Mouse (Mus musculus): ENCODE measurements around the gene Ggta1. TPM values are rescaled to one million over a fixed set of nuclear protein-coding genes. Genes with fewer than 3 reads are reported as not detected.

Ggta1 gene
- total and polyA plus RNA-seq, 2 experiments from 2014 or later: 16.4 to 37.1 TPM

DNA sequence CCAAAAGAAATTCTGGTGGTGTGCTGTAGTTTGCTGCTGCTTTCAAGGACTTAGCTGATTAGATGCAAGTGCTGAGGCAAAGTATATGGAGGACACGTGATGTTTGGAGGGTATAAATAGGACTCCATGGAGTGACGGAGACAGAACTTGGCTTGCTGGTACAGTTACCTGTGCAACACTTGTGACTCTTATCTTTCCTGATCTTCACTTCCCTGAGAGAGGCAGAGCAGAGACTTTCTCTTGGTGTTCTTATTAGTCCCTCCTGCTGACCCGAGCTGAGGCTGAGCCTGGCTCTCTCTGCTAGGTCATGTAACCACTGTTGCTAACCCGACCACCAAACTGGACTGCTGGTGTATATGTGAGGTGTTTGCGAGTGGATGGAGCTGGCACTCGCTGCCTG lies 53.6 kb downstream of the Ggta1 start:
- H3K27me3 ChIP-seq (ENCODE audit: control insufficient read depth, insufficient read depth, low read length): no peaks in the 10 kb centered on the region
- WGBS: 76% methylated on average over 6 of the region's 6 CpGs
- H3K4me2 ChIP-seq (ENCODE audit: low read depth, low read length): no peak overlapping the region
- ATAC-seq (ENCODE audit: insufficient read depth, low read depth): no peak
- no peak for TF ChIP-seq CTCF (IDR thresholded peaks at IDR 0.05; ENCODE audit: low read depth)
- TF ChIP-seq EP300 (IDR thresholded peaks at IDR 0.05; ENCODE audit: low read depth): no peak
- H3K36me3 ChIP-seq (replicated peaks; ENCODE audit: control insufficient read depth, insufficient read depth, low read length): peaks cover 39% of the 10 kb centered on the region
- DNase-seq (ENCODE audit: low spot score): no peak
- H3K27ac ChIP-seq (ENCODE audit: low read depth): no peak overlapping the region
- H3K9me3 ChIP-seq (replicated peaks; ENCODE audit: control insufficient read depth, low read length): no peaks in the 10 kb centered on the region
- 0 out of 2 replicates have a peak, but pooled peaks cover 4% of the 10 kb centered on the region for H3K4me1 ChIP-seq (ENCODE audit: control insufficient read depth, insufficient read depth)
- H3K4me3 ChIP-seq (ENCODE audit: low read depth, low read length): no peak overlapping the region
- H3K9ac ChIP-seq (replicated peaks; ENCODE audit: low read depth, low read length): no peak overlapping the region

DNA sequence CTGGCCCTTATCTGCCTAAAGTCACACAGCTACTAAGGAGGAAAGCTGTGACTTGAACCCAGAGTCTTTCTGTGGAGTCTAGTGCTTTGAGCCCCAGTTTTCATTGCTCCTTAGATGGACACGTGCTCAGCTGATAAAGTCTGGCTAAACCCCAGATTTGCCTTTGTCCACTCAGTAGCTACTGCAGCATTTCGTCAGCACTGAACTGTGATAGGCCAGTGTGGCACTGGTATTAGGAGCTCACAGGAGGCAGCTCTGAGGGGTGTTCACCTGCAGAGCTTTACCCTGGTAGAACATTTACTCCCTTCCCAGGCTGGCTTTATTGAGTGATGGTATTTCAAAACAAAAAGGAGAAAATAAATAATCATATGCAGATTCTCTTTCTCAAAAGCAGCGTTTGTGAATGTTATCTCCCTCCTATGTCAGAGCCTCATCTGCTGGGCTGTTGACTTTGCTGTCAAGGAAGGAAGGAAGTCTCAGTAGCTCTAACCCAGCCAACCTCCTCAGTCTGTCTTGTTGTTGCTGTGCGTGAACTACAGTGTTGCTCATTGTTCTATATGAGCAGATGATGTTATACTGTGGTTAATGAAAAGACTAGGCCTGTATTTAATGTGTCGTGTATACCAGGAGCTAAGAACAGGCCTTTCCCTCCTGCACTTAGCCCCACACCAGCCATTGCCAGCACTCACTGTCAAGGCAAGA lies 54.5 kb downstream of the Ggta1 start:
- peaks cover 43% of the 10 kb centered on the region for H3K36me3 ChIP-seq (replicated peaks; ENCODE audit: control insufficient read depth, insufficient read depth, low read length)
- 44% methylated on average over 5 of the region's 5 CpGs for WGBS

DNA sequence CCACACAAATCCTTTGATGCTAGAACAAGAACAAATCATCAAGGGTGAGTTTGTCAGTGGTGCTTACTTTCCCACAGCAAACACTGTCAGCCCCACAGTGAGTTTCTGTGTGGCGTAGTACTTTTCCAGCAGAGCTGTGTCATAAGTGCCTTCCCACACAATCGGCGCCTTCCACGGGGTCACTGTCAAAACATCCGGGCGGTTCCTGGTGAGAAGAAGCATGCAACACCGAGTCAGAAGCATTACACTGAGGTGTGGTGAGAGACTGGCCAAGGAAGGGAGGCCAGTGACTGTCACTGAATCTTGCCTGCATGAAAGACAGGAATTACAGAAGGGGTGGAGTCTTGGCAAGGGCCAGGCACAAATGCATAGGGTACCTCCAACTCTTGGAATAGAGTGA lies 55.2 kb downstream of the Ggta1 start:
- no peak for ATAC-seq (ENCODE audit: insufficient read depth, low read depth)
- Histone ChIP-seq H3K36me3 (replicated peaks; ENCODE audit: control insufficient read depth, insufficient read depth, low read length) (peaks cover 43% of the 10 kb centered on the region), H3K4me3 (ENCODE audit: low read depth, low read length) (no peak overlapping the region), H3K9ac (replicated peaks; ENCODE audit: low read depth, low read length) (no peak overlapping the region), H3K4me2 (ENCODE audit: low read depth, low read length) (no peak overlapping the region), H3K27me3 (ENCODE audit: control insufficient read depth, insufficient read depth, low read length) (no peaks in the 10 kb centered on the region), H3K9me3 (replicated peaks; ENCODE audit: control insufficient read depth, low read length) (no peaks in the 10 kb centered on the region), H3K27ac (ENCODE audit: low read depth) (no peak overlapping the region), H3K4me1 (ENCODE audit: control insufficient read depth, insufficient read depth) (0 out of 2 replicates have a peak, but pooled peaks cover 4% of the 10 kb centered on the region)
- no peak for DNase-seq (ENCODE audit: low spot score)
- WGBS: 55% methylated on average over 7 of the region's 7 CpGs
- no peak for TF ChIP-seq EP300 (IDR thresholded peaks at IDR 0.05; ENCODE audit: low read depth)
- no peak for TF ChIP-seq CTCF (IDR thresholded peaks at IDR 0.05; ENCODE audit: low read depth)

More for the DNA sequence above, 54.5 kb downstream of the Ggta1 start:
- H3K4me1 ChIP-seq (ENCODE audit: control insufficient read depth, insufficient read depth): 0 out of 2 replicates have a peak, but pooled peaks cover 4% of the 10 kb centered on the region
- H3K9ac ChIP-seq (replicated peaks; ENCODE audit: low read depth, low read length): no peak overlapping the region
- ATAC-seq (ENCODE audit: insufficient read depth, low read depth) (peak; percentile 39; the same call in 1 of the 2 replicates), DNase-seq (ENCODE audit: low spot score) (peak; percentile 52)
- no peak overlapping the region for H3K4me3 ChIP-seq (ENCODE audit: low read depth, low read length)
- H3K27me3 ChIP-seq (ENCODE audit: control insufficient read depth, insufficient read depth, low read length): no peaks in the 10 kb centered on the region
- no peaks in the 10 kb centered on the region for H3K9me3 ChIP-seq (replicated peaks; ENCODE audit: control insufficient read depth, low read length)
- no peak overlapping the region for H3K4me2 ChIP-seq (ENCODE audit: low read depth, low read length)
- H3K27ac ChIP-seq (ENCODE audit: low read depth): no peak overlapping the region; the same call in 1 of the 2 replicates
- TF ChIP-seq EP300 (IDR thresholded peaks at IDR 0.05; ENCODE audit: low read depth): no peak
- no peak for TF ChIP-seq CTCF (IDR thresholded peaks at IDR 0.05; ENCODE audit: low read depth)

DNA sequence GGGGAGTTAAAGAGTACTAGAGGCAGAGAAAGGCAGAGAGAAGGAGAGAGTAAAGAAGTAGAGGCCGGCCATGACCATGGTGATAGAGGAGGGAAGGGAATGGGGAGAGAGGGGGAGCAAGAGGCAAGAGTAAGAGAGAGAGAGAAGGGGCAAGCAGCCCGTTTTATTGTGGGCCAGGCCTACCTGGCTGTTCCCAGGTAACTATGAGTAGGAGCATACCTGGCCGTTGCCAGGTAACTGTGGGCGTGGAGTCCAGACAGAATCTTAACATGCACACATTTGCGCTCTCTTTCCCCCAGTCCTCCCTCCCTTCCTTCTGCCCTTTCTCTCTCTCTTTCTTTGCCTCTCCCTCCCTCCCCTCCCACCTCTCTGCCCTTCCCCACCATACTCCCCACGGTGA lies 55.8 kb downstream of the Ggta1 start:
- WGBS: 89% methylated on average over 4 of the region's 6 CpGs
- Histone ChIP-seq H3K4me2 (ENCODE audit: low read depth, low read length) (no peak overlapping the region), H3K9me3 (replicated peaks; ENCODE audit: control insufficient read depth, low read length) (no peaks in the 10 kb centered on the region), H3K9ac (replicated peaks; ENCODE audit: low read depth, low read length) (no peak overlapping the region), H3K4me3 (ENCODE audit: low read depth, low read length) (no peak overlapping the region), H3K36me3 (replicated peaks; ENCODE audit: control insufficient read depth, insufficient read depth, low read length) (peaks cover 40% of the 10 kb centered on the region), H3K27ac (ENCODE audit: low read depth) (no peak overlapping the region), H3K27me3 (ENCODE audit: control insufficient read depth, insufficient read depth, low read length) (no peaks in the 10 kb centered on the region), H3K4me1 (ENCODE audit: control insufficient read depth, insufficient read depth) (0 out of 2 replicates have a peak, but pooled peaks cover 4% of the 10 kb centered on the region)
- no peak for ATAC-seq (ENCODE audit: insufficient read depth, low read depth)
- DNase-seq (ENCODE audit: low spot score): no peak
- TF ChIP-seq EP300 (IDR thresholded peaks at IDR 0.05; ENCODE audit: low read depth) (no peak), CTCF (IDR thresholded peaks at IDR 0.05; ENCODE audit: low read depth) (no peak)

DNA sequence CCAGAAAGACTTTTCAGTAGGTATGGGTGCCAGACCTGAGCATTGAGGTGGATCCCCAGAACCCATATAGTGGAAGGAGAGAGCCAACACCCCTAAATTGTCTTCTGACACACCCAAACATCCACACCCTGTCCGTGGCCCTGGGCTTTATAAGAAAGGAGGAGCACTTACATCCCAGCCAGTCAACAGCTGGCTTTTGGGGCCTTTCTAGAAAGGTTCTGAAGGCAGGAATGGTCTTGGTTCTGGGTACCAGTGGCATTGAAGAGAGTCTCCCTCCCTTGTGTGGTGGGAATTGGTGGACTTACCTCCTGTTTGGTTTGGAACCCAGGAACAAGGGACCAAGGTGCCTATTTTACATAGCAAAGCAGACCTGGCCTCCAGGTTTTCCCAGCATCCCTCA lies 56.4 kb downstream of the Ggta1 start:
- TF ChIP-seq EP300 (IDR thresholded peaks at IDR 0.05; ENCODE audit: low read depth) (no peak), CTCF (IDR thresholded peaks at IDR 0.05; ENCODE audit: low read depth) (no peak)
- no peak for ATAC-seq (ENCODE audit: insufficient read depth, low read depth)
- peaks cover 37% of the 10 kb centered on the region for H3K36me3 ChIP-seq (replicated peaks; ENCODE audit: control insufficient read depth, insufficient read depth, low read length)

More for the DNA sequence above, 56.4 kb downstream of the Ggta1 start:
- Histone ChIP-seq H3K27me3 (ENCODE audit: control insufficient read depth, insufficient read depth, low read length) (no peaks in the 10 kb centered on the region), H3K27ac (ENCODE audit: low read depth) (no peak overlapping the region), H3K4me3 (ENCODE audit: low read depth, low read length) (no peak overlapping the region), H3K4me2 (ENCODE audit: low read depth, low read length) (no peak overlapping the region), H3K9ac (replicated peaks; ENCODE audit: low read depth, low read length) (no peak overlapping the region), H3K9me3 (replicated peaks; ENCODE audit: control insufficient read depth, low read length) (no peaks in the 10 kb centered on the region), H3K4me1 (ENCODE audit: control insufficient read depth, insufficient read depth) (0 out of 2 replicates have a peak, but pooled peaks cover 4% of the 10 kb centered on the region)
- 71% methylated on average over 1 of the region's 1 CpGs for WGBS
- no peak for DNase-seq (ENCODE audit: low spot score)

Measured in heart, postnatal 0 days (tissue).